Mouse (Mus musculus) kidney, adult 2 months (tissue): ENCODE measurements around the gene Dusp3.

Experiments
- CTCF ChIP-seq: fragments of 200-500 bp; conservative IDR thresholded peaks from 2 replicates; pipeline ENCODE4 v1.5.1; 2011; ENCODE audit warnings: low read depth, mild to moderate bottlenecking, control low read depth, low read length, moderate library complexity, mixed read lengths; ENCODE audit not compliant: insufficient read depth, insufficient read length
- POLR2A ChIP-seq: fragments of 200-500 bp; IDR thresholded peaks from one replicate; pipeline ENCODE4 v1.6.1; 2011; ENCODE audit warnings: low read depth, low read length, control low read depth

- TF ChIP-seq CTCF (no peak), POLR2A (no peak)
Measured at GRCm38 (mm10) chr11:102015472-102015871, 28.7 kb upstream of the Dusp3 start.
